Mouse (Mus musculus) lung, adult 18-20 months (tissue): ENCODE results near the gene Rere.
"Not testable (repeated sequence)": the region's sequence is repeated elsewhere in the genome, so short reads cannot be mapped to it uniquely, and the experiment has no call there.

Experiments
- DNase-seq, 2 experiments: peaks; one replicate each; pipeline ENCODE4 v3.0.0; 2022; ENCODE audit warnings: mixed read lengths in 2 of 2

Gene Rere

GRCm38 (mm10) chr4:150591602-150592001 is 310.2 kb downstream of the Rere start:
- DNase-seq, result no peak

DNA sequence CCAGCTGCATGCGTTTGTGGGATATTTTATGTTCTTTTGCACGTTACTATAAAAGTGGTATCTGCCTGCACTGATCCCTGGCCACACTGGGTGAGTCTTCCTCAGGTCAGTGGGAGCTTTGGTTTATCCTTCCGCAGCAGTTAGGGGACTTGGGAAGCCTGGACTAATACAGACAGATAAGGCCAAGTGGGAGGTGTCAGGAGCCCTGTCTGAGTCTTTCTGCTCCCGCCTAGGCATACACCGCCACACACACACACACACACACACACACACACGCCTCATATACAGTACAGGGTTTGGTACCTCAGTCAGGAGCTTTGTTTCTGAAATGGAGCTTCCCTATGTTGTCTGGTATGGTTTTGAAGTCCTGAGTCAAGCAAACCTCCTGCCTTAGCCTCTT is 310.6 kb downstream of the Rere start:
- DNase-seq, result no peak

DNA sequence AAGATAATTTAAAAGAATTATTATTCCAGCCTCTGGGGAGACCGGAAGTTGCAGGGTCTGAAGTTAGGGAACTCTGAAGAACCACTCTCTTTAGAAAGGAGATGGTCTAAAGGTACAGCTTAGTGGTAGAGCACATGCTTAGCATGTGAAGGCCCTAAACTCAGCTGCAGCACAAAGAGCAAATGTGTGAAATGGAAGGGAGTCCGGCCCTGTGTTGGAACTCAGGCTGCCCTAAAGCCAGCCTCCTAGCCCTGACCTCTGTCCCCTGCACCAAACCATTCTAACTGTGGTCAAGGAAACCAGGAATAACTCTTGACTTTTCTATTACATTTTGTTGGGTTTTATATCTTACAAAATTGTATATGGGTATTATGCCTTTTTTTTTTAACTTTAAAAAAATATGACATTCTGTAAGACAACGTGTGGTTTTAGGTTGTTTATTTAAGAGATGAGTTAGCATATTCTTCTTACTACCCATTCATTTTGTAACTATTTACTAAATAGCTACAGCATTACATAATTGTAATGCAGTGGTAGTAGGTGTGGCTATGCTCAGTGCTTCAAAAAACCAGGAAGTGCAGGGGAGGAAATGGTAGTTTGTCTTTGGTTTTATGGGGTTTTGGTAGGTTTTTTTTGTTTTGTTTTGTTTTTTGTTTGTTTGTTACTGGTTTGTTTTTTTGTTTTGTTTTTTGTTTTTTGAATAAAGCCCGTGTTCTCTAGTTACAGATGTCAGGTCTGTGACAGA is 312.2 kb downstream of the Rere start:
- DNase-seq, result no peak

- DNase-seq, result no peak
These were observed 312.9 kb downstream of the Rere start for GRCm38 (mm10) chr4:150594298-150594829.

DNA sequence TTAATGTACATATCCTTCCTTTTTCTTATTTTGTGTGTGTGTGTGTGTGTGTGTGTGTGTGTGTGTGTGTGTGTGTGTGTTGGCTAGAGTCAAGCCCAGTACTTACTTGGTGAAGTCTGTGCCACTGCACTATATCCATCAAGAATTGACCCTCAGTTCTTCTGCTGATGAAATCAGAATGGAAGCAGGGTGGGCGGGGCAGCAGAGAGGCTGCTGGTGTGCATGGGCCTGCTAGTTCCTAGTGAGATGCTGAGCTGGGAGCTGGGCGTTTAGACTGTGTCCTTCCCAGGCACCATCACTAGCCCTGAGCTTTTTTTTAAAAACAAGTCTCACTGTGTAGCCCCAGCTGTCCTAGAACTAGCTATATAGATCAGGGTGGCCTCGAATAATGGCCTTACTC is 313.6 kb downstream of the Rere start:
- no peak for DNase-seq

DNA sequence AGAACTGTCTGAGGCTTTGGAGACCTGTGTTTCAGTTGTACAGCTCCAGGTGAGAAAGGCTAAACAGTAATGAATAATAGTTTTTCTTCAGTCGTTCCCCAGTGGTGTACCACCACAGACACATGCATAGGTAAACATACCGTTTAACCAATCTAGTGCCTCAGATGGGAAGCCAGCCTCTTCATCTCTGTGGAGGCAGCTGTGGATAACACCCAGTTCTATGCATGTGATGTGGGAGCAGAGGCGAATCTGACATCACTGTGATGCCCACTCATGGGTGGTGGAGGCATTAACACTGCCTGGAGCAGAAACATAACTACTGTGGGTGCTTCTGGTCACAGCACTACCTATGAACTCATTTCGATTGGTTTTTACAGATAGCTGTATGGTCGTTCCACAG is 314.5 kb downstream of the Rere start:
- no peak for DNase-seq

GRCm38 (mm10) chr4:150598686-150599085 is 317.2 kb downstream of the Rere start:
- no peak for DNase-seq

GRCm38 (mm10) chr4:150599119-150599992 is 317.9 kb downstream of the Rere start:
- DNase-seq, result peak; percentile 31 to 56

DNA sequence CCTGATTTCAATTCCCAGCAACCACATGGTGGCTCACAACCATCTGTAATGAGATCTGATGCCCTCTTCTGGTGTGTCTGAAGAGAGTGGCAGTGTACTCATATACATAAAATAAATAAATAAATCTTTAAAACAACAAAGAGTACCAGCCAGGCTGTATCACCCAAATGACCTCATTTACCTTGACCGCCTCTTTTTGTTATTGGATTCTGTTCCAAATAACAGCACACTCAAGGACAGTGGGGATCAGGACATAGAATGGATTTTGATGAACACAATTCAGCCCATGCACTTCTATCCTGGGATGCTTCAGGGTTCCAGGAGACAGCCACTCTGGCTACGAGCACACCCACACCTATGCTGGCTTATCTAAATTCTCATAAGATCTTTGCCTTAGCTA is 319.1 kb downstream of the Rere start:
- DNase-seq, result not testable (repeated sequence)

DNA sequence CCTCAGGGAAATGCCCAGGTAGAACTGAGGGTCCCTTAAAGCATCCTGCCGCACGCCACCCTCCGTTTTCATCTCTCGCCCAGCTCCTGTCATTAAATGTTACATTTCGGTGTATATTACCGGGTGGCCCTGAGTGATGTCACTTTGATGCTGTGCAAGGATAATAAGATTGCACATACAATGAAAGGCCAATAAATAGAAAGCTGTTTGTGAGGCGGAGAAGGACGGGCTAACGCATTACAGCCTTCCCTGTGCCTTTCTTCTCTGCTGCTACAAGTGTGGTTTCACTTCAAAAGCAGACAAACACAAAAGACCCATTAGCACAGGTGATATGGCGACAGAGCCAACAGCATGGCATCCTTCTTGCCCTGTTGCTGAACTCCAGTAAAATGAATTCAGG is 320.0 kb downstream of the Rere start:
- no peak for DNase-seq

GRCm38 (mm10) chr4:150603366-150604061 is 322.1 kb downstream of the Rere start:
- no peak for DNase-seq

DNA sequence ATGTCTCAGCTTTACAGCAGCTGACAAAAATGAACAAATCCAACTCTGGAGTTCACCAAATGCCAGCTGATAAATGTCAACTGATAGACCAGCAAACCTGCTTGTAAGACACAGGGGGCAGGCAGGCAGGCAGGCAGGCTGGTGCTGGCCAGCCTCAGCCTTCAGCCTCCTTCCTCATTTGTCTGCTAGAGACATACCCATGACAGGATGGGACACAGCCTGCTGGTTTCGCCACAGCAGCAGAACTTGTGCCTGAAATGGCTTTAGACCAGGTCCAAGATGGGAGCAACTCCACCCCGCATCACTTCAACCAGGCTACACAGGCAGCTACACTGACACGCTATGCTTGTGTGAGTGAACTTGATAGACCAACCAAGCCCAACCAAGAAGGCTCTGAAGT is 324.4 kb downstream of the Rere start:
- no peak for DNase-seq

- DNase-seq, result no peak
These were observed 325.2 kb downstream of the Rere start for GRCm38 (mm10) chr4:150606449-150607161.

- no peak for DNase-seq
These were observed 327.2 kb downstream of the Rere start for GRCm38 (mm10) chr4:150608670-150609069.

DNA sequence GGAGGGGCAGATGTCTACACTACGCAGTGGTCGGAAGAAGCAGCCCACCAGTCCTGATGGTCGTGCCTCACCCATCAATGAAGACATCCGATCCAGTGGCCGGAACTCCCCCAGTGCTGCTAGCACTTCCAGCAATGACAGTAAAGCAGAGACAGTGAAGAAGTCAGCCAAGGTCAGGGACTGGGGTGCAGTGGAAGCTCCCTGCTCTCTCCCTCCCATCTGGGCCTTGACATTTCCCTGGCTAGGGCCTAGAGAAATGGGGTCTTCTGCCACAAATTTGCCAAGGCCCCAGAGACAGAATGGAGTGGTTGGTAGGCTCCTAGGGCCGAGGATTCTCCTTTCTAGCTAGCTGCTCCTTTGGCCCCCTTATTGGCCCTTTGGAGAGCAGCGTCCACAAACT is 332.3 kb downstream of the Rere start:
- no peak for DNase-seq

GRCm38 (mm10) chr4:150615251-150616028 is 334.0 kb downstream of the Rere start:
- DNase-seq, result no peak

GRCm38 (mm10) chr4:150616029-150616420 is 334.6 kb downstream of the Rere start:
- peak; percentile 38 to 41 for DNase-seq

- no peak for DNase-seq
These were observed 335.4 kb downstream of the Rere start for GRCm38 (mm10) chr4:150616841-150617240.

DNA sequence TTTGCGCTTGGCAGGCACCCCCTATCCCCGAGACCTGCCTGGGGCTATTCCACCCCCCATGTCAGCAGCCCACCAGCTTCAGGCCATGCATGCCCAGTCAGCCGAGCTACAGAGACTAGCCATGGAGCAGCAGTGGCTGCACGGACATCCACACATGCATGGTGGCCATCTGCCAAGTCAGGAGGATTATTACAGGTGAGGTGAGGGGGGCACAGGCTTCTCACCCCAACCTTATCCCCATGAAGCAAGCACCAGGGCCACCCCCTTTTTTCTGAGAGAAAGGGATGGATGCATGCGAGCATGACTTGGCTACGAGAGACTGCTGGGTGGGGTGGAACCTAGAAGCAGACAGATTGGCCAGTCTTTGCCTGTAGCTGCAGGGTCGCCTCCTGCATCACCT is 337.6 kb downstream of the Rere start:
- DNase-seq, result no peak

- no peak for DNase-seq
These were observed 341.2 kb downstream of the Rere start for GRCm38 (mm10) chr4:150622641-150623040.

DNA sequence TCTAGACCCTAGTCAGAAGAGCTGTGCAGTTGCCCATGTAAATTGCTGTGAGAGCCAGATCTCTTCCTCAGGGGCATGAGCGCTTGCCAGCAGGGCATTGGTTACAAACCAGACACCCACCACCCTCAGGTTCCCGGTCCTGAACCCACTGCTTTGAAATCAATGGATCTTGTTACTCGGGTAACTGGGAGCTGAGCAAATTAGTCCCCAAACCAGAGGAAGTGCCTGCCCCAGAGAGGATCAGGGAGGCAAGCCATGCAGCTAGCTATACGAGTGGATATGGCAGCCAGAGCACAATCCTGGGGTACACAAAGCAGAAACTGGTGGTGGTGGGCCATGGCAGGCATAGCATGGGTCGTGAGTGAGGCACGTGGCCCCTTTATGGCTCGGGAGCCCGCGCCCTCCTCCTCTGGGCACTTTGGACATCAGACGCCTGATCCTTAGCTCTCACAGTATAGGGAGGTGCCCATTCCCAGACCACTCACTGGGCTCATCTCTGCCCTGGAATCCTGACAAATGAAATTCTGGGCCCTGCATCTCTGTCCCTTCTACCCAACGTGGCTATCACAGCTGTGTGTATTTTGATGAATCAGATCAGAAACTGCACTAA is 342.9 kb downstream of the Rere start:
- DNase-seq, result no peak
